Mouse (Mus musculus): ENCODE results near the gene Vsnl1.

The Vsnl1 gene

GRCm38 (mm10) chr12:11436497-11437265, at the start of gene Vsnl1:
Gene Vsnl1, minus strand, starts transcription at chr12:11436613.
- DNase-seq (ENCODE audit: extremely low read depth, insufficient read length, low spot score), result no peak

DNA sequence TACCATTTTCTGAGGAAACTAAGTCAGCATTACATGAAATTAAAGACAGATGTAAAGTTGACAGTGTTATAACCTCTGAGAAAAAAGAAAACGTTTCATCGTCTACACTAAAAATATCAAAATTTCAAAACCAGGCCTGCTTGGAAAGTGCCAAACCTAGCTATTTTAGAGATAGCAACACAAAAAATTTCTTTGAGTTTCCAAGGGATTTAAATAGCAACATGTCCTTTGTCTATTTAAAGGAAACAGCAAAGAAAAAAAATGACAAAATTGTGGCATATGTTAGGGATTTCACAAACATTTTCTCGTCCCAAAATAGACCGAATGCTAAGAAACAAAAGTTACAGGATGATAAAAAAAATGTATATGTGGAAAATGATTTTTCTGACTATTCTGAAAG, 20.2 kb upstream of the Vsnl1 start:
- DNase-seq (ENCODE audit: extremely low read depth, insufficient read length, low spot score), result no peak

GRCm38 (mm10) chr12:11456213-11456612, 19.8 kb upstream of the Vsnl1 start:
- DNase-seq (ENCODE audit: extremely low read depth, insufficient read length, low spot score), result peak; percentile 3

DNA sequence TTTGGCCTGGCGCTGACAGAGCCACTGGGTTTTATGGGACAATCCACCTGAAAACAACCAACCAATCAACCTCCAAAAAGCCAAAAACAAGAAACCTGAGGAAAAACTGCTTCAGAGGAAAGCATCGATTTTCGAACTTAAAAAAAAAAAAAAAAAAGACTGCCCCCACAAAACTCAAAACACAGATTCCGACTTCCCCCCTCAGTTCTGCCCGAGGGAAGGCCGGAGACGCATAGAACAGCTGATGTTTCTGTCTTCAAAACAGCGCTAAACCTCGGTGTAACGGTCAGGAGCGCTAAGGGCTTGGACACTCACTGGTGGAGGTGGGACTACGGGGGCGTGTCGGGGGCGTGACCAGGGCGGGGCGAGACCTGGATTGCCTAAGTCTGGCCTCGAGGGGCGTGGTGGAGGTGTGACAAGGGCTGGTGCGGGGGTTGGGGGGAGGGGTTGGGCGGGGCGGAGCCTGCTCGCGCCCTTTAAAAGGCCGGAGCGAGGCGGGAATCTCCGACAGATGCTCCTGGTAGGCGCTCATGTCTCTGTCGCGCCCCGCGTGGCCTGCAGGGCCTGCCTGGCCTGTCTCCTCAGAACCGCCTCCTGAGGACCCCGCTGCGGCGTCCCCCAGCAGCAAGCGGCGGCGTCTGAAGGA, 19.3 kb upstream of the Vsnl1 start, which contains the start of gene Rad51ap2:
Gene Rad51ap2, plus strand, starts transcription at position 531 of the 646 bp plus-strand sequence.
- DNase-seq (ENCODE audit: extremely low read depth, insufficient read length, low spot score), result peak; percentile 2

DNA sequence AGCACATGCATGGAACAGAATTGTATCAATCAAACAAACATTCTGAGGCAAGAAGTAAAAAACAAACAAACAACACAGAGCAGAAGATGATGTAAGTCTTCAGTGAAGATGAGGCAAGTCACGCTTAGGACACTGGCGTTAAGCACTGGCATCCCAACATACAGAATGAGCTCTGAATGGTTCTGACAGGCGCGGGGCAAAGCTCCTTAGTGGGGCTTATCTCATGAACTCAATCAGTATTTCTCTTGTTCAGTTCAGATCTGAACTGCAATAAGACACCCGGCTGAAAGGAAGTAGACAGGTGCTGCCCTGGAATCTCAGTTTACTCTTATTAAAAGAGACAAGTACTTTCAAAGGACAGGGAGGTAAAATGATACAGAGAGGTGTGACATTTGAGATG, 17.7 kb upstream of the Vsnl1 start:
- no peak for DNase-seq (ENCODE audit: extremely low read depth, insufficient read length, low spot score)

- DNase-seq (ENCODE audit: extremely low read depth, insufficient read length, low spot score), result peak; percentile 6
These were observed 1.6 kb upstream of the Vsnl1 start for GRCm38 (mm10) chr12:11437907-11438447.

GRCm38 (mm10) chr12:11437266-11437906, 973 bp upstream of the Vsnl1 start:
- DNase-seq (ENCODE audit: extremely low read depth, insufficient read length, low spot score), result no peak

DNA sequence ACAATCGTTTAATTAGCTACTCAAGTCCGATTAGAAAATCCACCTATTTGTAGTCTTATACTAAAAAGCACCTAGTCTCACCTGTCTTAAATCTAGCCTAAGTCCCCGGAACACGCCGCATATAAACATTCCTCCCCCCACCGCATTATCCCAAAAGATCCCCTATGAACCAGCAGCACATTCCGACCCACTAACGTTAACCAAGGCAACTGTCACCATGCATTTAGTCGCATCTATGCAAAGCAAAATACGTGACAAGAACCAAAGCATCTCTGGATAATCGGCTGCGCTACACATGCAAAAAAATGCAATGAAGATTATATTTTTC, 426 bp downstream of the Vsnl1 start:
- DNase-seq (ENCODE audit: extremely low read depth, insufficient read length, low spot score), result no peak

- DNase-seq (ENCODE audit: extremely low read depth, insufficient read length, low spot score), result no peak
These were observed 979 bp downstream of the Vsnl1 start for GRCm38 (mm10) chr12:11435246-11436022.

DNA sequence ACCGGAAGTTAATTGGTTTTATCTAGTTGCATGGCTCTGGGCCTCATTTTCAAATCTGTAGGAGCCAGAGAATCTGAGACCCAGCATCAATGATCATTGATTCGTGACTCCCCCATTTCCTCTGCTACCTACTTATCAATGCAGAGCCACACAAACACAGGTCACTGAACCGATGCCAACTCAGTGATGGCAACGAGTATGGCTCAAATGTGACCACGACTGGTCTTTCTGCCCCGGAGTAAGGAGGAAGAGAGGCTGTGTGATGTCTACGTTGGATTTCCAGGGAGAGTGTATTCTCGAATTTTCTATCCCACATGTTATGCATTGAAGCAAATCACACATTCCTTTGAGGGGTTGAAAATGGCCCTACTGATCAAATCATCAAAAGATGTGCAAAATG, 2.0 kb downstream of the Vsnl1 start:
- no peak for DNase-seq (ENCODE audit: extremely low read depth, insufficient read length, low spot score)

DNA sequence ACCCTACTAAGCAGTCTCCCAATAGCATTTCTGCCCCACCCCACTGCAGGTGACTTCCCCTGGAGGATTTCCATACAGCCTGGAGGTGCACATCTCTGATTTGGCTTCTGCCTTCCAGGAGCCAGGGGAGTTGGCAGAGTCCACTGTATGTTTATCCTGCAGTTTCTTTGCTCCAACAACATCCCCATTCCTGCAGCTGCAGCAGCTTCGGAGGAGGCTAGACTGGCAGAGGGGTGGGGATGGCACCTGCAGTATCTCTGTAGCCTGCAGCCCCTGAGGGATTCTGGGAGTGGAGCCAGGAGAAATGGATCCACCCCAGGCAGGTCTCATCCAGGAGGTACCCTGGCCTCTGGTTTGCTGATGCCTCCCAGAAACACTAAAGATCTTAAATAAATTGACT, 2.7 kb downstream of the Vsnl1 start:
- DNase-seq (ENCODE audit: extremely low read depth, insufficient read length, low spot score), result no peak

- no peak for DNase-seq (ENCODE audit: extremely low read depth, insufficient read length, low spot score)
These were observed 3.3 kb downstream of the Vsnl1 start for GRCm38 (mm10) chr12:11433126-11433525.

GRCm38 (mm10) chr12:11427396-11427795, 9.0 kb downstream of the Vsnl1 start:
- no peak for DNase-seq (ENCODE audit: extremely low read depth, insufficient read length, low spot score)

- no peak for DNase-seq (ENCODE audit: extremely low read depth, insufficient read length, low spot score)
These were observed 18.3 kb downstream of the Vsnl1 start for GRCm38 (mm10) chr12:11418112-11418511.

GRCm38 (mm10) chr12:11407679-11408078, 28.7 kb downstream of the Vsnl1 start:
- DNase-seq (ENCODE audit: extremely low read depth, insufficient read length, low spot score), result no peak

- no peak for DNase-seq (ENCODE audit: extremely low read depth, insufficient read length, low spot score)
These were observed 37.6 kb downstream of the Vsnl1 start for GRCm38 (mm10) chr12:11398791-11399190.

- no peak for DNase-seq (ENCODE audit: extremely low read depth, insufficient read length, low spot score)
These were observed 39.4 kb downstream of the Vsnl1 start for GRCm38 (mm10) chr12:11397029-11397428.

- DNase-seq (ENCODE audit: extremely low read depth, insufficient read length, low spot score), result no peak
These were observed 40.9 kb downstream of the Vsnl1 start for GRCm38 (mm10) chr12:11395470-11395869.

GRCm38 (mm10) chr12:11392525-11392924, 43.9 kb downstream of the Vsnl1 start:
- DNase-seq (ENCODE audit: extremely low read depth, insufficient read length, low spot score), result no peak

GRCm38 (mm10) chr12:11391244-11391949, 45.0 kb downstream of the Vsnl1 start:
- peak; percentile 53 for DNase-seq (ENCODE audit: extremely low read depth, insufficient read length, low spot score)
